Mouse (Mus musculus) kidney, embryonic 16.5 days (tissue): ENCODE data around the gene Hip1r. TPM values are rescaled to one million over a fixed set of nuclear protein-coding genes. Genes with fewer than 3 reads are reported as not detected.

Experiments used
- ATAC-seq: fragments of 200-750 bp; cut with Nextera tagmentation; 2 replicates; pipeline ENCODE4 v1.8.0; 2017; ENCODE audit warnings: moderate TSS enrichment; ENCODE audit not compliant: low FRiP score, low TSS enrichment
- H3K27ac ChIP-seq: fragments of 300-500 bp; sonication (generic); 2 replicates; pipeline ENCODE4 v1.5.1; 2014; ENCODE audit warnings: low read length
- H3K27me3 ChIP-seq: fragments of 300-500 bp; sonication (generic); 2 replicates; pipeline ENCODE4 v1.6.1; 2014; ENCODE audit warnings: low read length, control low read depth, mixed read lengths; ENCODE audit not compliant: insufficient read depth
- H3K36me3 ChIP-seq: fragments of 300-500 bp; sonication (generic); 2 replicates; pipeline ENCODE4 v1.6.1; 2014; ENCODE audit warnings: low read length, control low read depth, mixed read lengths; ENCODE audit not compliant: insufficient read depth
- H3K4me1 ChIP-seq: fragments of 300-500 bp; sonication (generic); 2 replicates; pipeline ENCODE4 v1.6.1; 2014; ENCODE audit warnings: low read length, control low read depth, mixed read lengths; ENCODE audit not compliant: insufficient read depth
- H3K4me2 ChIP-seq: fragments of 300-500 bp; sonication (generic); replicated peaks from 2 replicates; pipeline ENCODE4 v1.6.1; 2014; ENCODE audit warnings: low read depth, low read length
- H3K4me3 ChIP-seq: fragments of 300-500 bp; sonication (generic); 2 replicates; pipeline ENCODE4 v1.5.1; 2014; ENCODE audit warnings: mild to moderate bottlenecking, low read length
- H3K9ac ChIP-seq: fragments of 300-500 bp; sonication (generic); replicated peaks from 2 replicates; pipeline ENCODE4 v1.6.1; 2014; ENCODE audit warnings: low read length
- H3K9me3 ChIP-seq: fragments of 300-500 bp; sonication (generic); 2 replicates; pipeline ENCODE4 v1.6.1; 2016; ENCODE audit warnings: low read length, control low read depth
- WGBS: fragments of 180-500 bp; shearing (Covaris S2); extraction: QIAGEN DNeasy Blood & Tissue Kit; methylation state at CpG from one replicate; pipeline ENCODE4 v1.1.7; 2014; 5-methylcytosine and 5-hydroxymethylcytosine counted together
- polyA plus RNA-seq: library from polyadenylated mRNA; unstranded; fragments of >200 nt; fragmentation: Nextera tagmentation; extraction: Ambion mirVana; gene quantifications from 2 replicates; pipeline ENCODE4 v1.2.1, GENCODE M21; 2015

Hip1r gene
- polyA plus RNA-seq, 1 experiment from 2014 or later: 23.1 TPM

DNA sequence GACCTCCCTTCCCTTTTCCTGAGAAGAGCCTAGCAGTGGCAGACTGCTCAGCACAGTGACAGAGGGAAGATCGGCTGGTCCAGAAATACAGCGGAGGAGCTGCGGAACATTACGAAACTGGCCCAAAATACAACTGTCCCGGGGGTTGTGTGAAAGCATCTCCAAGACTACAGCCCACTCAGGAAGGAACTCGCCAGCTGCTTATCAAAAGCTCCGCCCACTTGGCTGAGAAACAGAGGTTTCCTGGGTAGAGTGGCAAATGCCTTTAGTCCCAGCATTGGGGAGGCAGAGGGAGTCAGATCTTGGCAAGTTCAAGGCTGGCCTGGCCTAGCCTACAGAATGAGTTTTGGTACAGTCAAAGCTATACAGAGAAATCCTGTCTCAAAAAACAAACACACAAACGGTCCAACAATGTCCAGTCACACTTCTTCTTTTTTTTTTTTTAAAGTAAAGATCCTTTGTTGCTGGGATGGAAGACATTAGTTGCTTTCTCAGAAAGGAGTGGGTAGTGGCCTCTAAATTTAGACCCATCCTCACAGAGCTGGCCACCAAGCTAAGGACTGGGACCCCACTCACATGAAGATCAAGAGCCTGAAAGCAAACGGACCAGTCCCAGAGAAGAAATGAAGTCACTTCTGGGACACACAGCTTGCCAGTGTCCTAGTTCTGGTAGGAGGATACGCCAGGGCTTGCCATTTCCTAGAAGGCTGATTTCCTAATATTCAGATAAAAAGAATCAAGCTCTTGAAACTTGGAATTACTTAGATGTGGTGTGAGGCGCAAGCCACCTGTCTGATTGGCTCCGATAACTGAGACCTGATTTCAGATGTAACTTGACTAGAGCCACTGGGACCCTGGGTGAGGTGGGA, 46.2 kb downstream of the Hip1r start:
- H3K4me3 ChIP-seq: no peak overlapping the region
- peak overlapping the region; percentile 39; the same call in 1 of the 2 replicates for H3K27ac ChIP-seq
- H3K36me3 ChIP-seq: peaks cover 5% of the 10 kb centered on the region; the same call in 1 of the 2 replicates
- no peak overlapping the region; the same call in 1 of the 2 replicates for H3K9ac ChIP-seq
- H3K4me2 ChIP-seq: 0 out of 2 replicates have a peak overlapping the region, but pooled peaks have one; percentile 10
- no peak; the same call in 1 of the 2 replicates for ATAC-seq
- no peaks in the 10 kb centered on the region for H3K9me3 ChIP-seq
- peaks cover 56% of the 10 kb centered on the region for H3K4me1 ChIP-seq
- WGBS: 66% methylated on average over 12 of the region's 12 CpGs
- no peaks in the 10 kb centered on the region for H3K27me3 ChIP-seq

DNA sequence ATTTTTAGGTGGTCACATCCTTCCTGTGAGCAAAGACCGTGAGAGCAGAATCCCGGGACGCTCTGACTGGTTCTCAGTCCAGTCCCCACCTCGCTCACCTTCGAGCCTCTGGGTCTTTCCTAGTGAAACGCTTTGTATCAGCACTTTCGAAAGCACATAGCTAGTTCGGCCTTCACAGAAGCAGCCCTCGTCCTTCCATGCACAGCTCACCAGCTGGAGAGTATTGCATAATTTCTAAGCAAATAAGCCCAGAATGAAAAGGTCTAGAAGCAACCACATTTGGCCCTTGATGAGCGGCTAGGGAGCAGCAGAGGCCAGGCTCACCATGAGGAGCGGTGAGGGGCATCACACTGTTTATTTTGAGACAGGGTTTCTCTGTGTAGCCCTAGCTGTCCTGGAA, 47.7 kb downstream of the Hip1r start:
- no peak overlapping the region for H3K27ac ChIP-seq

DNA sequence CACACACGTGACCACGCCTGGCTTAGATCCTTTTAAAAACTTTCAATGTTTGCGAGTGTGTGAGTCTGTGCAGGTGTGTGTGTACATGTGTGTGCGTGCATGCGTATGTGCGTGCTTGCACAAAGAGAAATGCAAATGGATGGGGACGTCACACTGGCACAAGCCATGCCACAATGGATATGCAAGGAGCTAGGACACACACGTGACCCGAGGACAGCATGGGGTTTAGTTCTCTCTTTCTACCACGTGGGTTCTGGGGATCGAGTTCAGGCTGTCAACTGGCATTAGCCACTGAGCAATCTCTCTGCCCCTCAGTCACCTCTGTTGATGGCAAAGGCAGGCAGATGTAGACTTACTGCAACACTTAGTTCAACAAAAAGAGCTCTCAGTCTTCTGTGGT, 48.3 kb downstream of the Hip1r start:
- Histone ChIP-seq H3K4me3 (no peak overlapping the region), H3K36me3 (peaks cover 5% of the 10 kb centered on the region; the same call in 1 of the 2 replicates), H3K9ac (no peak overlapping the region), H3K27me3 (no peaks in the 10 kb centered on the region), H3K9me3 (no peaks in the 10 kb centered on the region), H3K27ac (no peak overlapping the region), H3K4me2 (no peak overlapping the region), H3K4me1 (peaks cover 56% of the 10 kb centered on the region)
- 91% methylated on average over 11 of the region's 11 CpGs for WGBS
- ATAC-seq: no peak

More for the DNA sequence above, 47.7 kb downstream of the Hip1r start:
- no peaks in the 10 kb centered on the region for H3K9me3 ChIP-seq
- H3K9ac ChIP-seq: no peak overlapping the region
- ATAC-seq: no peak
- 88% methylated on average over 11 of the region's 11 CpGs for WGBS
- H3K4me3 ChIP-seq: no peak overlapping the region
- H3K36me3 ChIP-seq: peaks cover 5% of the 10 kb centered on the region; the same call in 1 of the 2 replicates
- H3K4me1 ChIP-seq: peaks cover 56% of the 10 kb centered on the region
- H3K27me3 ChIP-seq: no peaks in the 10 kb centered on the region
- H3K4me2 ChIP-seq: no peak overlapping the region

DNA sequence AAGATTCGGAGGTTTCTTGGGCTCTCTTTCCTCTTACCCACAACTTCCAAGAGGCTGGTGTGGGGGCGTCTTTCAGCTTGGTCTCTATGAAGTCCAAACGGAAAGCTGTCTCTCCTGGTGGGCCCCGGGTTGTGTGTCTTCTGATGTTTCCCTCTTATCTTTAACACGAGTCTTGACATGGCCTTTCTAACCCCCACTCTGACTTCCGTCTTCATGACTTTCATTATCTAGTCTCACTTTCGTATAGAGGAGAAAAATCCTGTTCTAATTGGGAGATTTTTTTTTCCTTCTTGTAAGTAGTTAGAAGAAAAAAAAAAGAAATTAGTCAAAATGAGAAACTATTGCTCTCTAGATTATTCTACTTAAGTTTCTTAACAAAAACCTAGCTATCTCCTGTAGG, 48.9 kb downstream of the Hip1r start:
- no peaks in the 10 kb centered on the region for H3K9me3 ChIP-seq
- peaks cover 5% of the 10 kb centered on the region; the same call in 1 of the 2 replicates for H3K36me3 ChIP-seq
- no peak overlapping the region for H3K4me3 ChIP-seq
- no peak overlapping the region for H3K27ac ChIP-seq
- no peak overlapping the region for H3K9ac ChIP-seq
- no peak for ATAC-seq
- H3K4me2 ChIP-seq: no peak overlapping the region
- 79% methylated on average over 7 of the region's 7 CpGs for WGBS
- no peaks in the 10 kb centered on the region for H3K27me3 ChIP-seq
- peaks cover 53% of the 10 kb centered on the region for H3K4me1 ChIP-seq

DNA sequence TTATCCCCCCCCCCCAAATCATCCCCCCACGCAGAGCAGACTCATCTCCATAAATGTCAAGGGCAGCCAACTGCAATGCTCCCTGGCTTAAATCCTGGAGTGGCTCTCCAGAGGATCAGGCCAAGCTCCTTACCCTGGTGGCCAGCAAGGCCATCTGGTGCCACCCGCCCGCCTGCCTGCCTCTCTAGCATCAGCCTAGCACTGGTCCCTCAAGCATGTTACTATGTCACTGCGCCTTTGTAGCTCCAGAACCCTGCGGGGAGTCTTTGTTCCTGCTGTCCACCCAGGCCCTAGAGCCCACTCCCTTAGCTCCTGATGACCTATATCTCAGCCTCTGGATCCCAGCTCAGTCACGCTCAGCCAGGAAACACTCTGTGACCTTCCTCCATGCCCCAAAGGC, 51.2 kb downstream of the Hip1r start:
- no peaks in the 10 kb centered on the region for H3K27me3 ChIP-seq
- peaks cover 52% of the 10 kb centered on the region for H3K4me1 ChIP-seq
- no peak overlapping the region for H3K4me3 ChIP-seq
- H3K9me3 ChIP-seq: no peaks in the 10 kb centered on the region
- H3K9ac ChIP-seq: 0 out of 2 replicates have a peak overlapping the region, but pooled peaks have one; percentile 8
- H3K36me3 ChIP-seq: peaks cover 5% of the 10 kb centered on the region; the same call in 1 of the 2 replicates
- WGBS: 70% methylated on average over 6 of the region's 6 CpGs
- H3K4me2 ChIP-seq: no peak overlapping the region
- peak overlapping the region; percentile 31; the same call in 1 of the 2 replicates for H3K27ac ChIP-seq
- no peak for ATAC-seq

DNA sequence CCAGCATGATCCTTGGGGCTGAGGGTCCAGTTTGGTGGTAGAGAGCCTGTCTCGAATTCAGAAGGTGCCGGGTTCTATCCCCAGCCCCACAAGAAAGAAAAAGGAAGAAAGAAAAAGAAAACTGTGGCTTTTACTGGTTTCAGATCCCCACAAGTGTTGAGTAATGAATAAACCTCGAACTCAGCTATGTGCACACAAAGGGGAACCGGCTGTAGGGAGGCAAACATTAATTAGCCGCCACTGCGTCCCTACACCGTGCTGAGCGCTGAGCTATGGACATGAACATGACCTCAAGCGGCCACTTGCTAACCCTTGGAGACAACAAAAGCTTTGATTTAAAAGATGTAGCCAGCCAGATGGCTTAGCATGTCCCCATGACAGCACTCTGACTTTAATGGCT, 51.7 kb downstream of the Hip1r start:
- Histone ChIP-seq H3K4me3 (no peak overlapping the region), H3K27ac (peak overlapping the region; percentile 31), H3K9me3 (no peaks in the 10 kb centered on the region), H3K9ac (peak overlapping the region; percentile 17; the same call in 1 of the 2 replicates), H3K27me3 (no peaks in the 10 kb centered on the region), H3K36me3 (peaks cover 5% of the 10 kb centered on the region; the same call in 1 of the 2 replicates), H3K4me1 (peaks cover 52% of the 10 kb centered on the region), H3K4me2 (no peak overlapping the region)
- peak; percentile 47; the same call in 1 of the 2 replicates for ATAC-seq
- 43% methylated on average over 9 of the region's 9 CpGs for whole genome bisulfite sequencing

DNA sequence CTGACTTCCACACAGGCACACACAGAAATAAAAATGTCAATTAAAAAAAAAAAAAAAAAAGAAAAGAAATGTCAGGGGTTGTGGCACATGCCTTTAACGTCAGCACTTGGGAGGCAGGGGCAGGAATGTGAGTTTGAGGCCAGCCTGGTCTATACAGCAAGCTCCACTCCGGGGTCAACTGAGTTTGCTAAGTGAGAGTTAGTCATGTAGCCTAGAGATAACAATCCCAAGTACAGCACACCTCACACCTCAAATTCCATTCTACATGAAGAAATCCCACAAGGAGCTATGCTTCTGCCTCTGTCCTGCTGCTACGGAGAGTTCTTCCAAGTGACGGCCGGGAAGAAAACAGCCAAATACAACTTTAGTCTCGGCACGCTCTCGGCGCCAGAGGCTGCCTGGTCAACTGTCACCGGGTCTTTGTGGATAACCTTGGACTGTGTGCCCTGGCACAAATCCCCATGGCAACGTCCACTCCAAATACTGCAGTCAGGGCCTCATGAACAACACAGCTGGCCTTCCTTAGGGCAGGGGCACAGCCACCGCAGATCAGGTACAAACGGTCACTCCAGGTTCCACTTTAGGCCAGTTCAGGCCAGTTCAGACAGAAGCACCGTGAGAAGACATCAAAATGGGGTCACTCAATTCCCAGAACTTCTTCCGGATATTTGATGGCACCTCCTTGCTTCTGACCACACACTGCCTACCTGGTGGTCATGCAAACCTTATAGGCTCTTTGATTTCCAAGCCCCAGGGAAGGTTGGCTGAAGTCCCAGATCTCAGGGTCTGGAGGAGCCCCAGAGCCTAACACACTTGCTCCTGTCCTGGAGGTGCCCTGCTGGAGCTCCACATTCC, 52.4 kb downstream of the Hip1r start:
- peak overlapping the region; percentile 67 for H3K27ac ChIP-seq
- H3K4me2 ChIP-seq: no peak overlapping the region
- H3K9me3 ChIP-seq: no peaks in the 10 kb centered on the region
- peak overlapping the region; percentile 17; the same call in 1 of the 2 replicates for H3K9ac ChIP-seq
- WGBS: 70% methylated on average over 15 of the region's 15 CpGs
- H3K36me3 ChIP-seq: peaks cover 5% of the 10 kb centered on the region; the same call in 1 of the 2 replicates
- peaks cover 58% of the 10 kb centered on the region for H3K4me1 ChIP-seq
- ATAC-seq: peak; percentile 41; the same call in 1 of the 2 replicates
- H3K4me3 ChIP-seq: no peak overlapping the region
- no peaks in the 10 kb centered on the region for H3K27me3 ChIP-seq

DNA sequence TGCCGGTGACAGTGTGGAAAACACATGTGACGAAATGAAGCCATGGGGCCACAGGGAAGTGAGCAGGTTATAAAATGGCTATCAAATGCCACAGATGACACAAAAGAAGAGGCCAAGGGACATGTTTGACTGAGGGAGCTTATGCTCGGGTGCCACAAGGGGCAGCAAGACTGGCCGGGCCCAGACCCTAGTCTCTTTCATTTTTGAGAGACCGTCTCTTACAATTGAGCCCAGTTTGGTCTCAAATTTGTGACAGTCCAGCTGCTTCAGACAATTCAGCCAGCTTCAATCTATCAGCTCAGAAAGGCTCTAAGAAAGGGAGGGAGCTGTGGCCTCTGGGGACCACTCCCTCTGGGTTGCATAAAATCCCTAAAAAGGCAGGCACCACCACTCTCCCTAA, 53.1 kb downstream of the Hip1r start:
- no peaks in the 10 kb centered on the region for H3K27me3 ChIP-seq
- peaks cover 64% of the 10 kb centered on the region for H3K4me1 ChIP-seq
- H3K4me3 ChIP-seq: no peak overlapping the region
- H3K36me3 ChIP-seq: 0 out of 2 replicates have a peak, but pooled peaks cover 5% of the 10 kb centered on the region
- H3K9ac ChIP-seq: no peak overlapping the region
- H3K9me3 ChIP-seq: no peaks in the 10 kb centered on the region
- no peak overlapping the region for H3K4me2 ChIP-seq
- no peak for ATAC-seq
- peak overlapping the region; percentile 67 for H3K27ac ChIP-seq
- WGBS: 80% methylated on average over 5 of the region's 5 CpGs

DNA sequence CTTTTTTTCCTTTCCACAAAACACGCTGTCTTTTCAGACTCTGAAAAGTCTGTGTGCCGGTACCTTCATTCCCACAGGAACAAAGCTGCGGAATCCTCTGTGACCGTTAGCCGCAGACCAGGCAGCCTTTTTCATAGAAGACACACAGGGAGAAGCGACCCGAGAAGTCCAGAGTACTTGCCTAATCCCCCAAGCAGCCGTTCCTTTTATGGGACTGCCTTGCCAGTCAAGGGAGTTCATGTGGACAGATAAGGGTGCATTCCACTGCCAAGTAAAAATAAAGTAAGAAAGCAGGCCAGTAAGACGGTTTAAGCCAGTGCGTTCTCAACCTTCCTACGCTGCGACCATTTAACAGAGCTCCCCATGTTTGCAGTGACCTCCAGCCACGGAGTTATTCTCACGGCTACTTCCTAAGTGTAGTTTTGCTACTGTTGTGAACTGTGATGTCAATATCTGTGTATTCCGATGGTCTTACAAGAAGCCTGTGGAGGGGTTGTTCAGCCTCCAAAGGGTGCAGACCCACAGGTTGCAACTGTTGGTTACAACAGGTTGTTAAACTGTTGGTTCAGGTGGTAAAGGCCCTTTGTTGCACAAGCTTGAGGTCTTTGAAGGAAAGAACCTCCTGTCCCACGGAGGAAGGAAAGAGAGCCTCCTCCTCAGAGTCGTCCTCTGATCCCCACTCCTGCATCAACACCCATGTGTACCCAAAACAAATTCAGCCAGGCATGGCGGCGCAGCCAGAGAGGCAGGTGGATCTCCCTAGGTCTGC, 54.5 kb downstream of the Hip1r start:
- Histone ChIP-seq H3K4me1 (peaks cover 64% of the 10 kb centered on the region), H3K36me3 (no peaks in the 10 kb centered on the region), H3K9ac (no peak overlapping the region; the same call in 1 of the 2 replicates), H3K27ac (peak overlapping the region; percentile 19; the same call in 1 of the 2 replicates), H3K4me3 (no peak overlapping the region), H3K4me2 (no peak overlapping the region), H3K27me3 (no peaks in the 10 kb centered on the region), H3K9me3 (no peaks in the 10 kb centered on the region)
- 63% methylated on average over 19 of the region's 19 CpGs for WGBS
- no peak for ATAC-seq
